Mouse (Mus musculus): Measurements from ENCODE around the gene Snap47. TPM values are rescaled to one million over a fixed set of nuclear protein-coding genes. Genes with fewer than 3 reads are reported as not detected.
A peak's percentile ranks its signal among the peaks of the same experiment; 100 is the strongest.

Gene Snap47
- polyA plus RNA-seq (2016; fragmentation: Nextera tagmentation; extraction: Ambion mirVana): 230 and 240 TPM in 2 replicates

GRCm38 (mm10) chr11:59451086-59451485 lies at the start of gene Snap47:
Gene Snap47 (minus strand): TSS chr11:59451186.
- peak within 1 kb of the TSS; percentile 76 for H3K9ac ChIP-seq
- peak within 1 kb of the TSS; percentile 92 for H3K4me2 ChIP-seq (replicated peaks)
- 87% methylated on average over 4 of the region's 4 CpGs for WGBS
- H3K9me3 ChIP-seq (replicated peaks): no peaks in the 10 kb centered on the region
- peak within 1 kb of the TSS; percentile 92 for H3K27ac ChIP-seq
- no peak for ATAC-seq (ENCODE audit: low FRiP score)
- peak within 1 kb of the TSS; percentile 75 for H3K4me3 ChIP-seq
- peaks cover 19% of the 10 kb centered on the region for H3K4me1 ChIP-seq
- H3K36me3 ChIP-seq: peaks cover 29% of the 10 kb centered on the region
- H3K27me3 ChIP-seq: no peaks in the 10 kb centered on the region

- H3K27ac ChIP-seq: no peak overlapping the region
- 91% methylated on average over 7 of the region's 7 CpGs for WGBS
- H3K27me3 ChIP-seq: no peaks in the 10 kb centered on the region
- no peaks in the 10 kb centered on the region for H3K9me3 ChIP-seq (replicated peaks)
- H3K4me2 ChIP-seq (replicated peaks): no peak overlapping the region
- H3K36me3 ChIP-seq: peaks cover 94% of the 10 kb centered on the region
- no peak overlapping the region for H3K4me3 ChIP-seq
- no peak for ATAC-seq (ENCODE audit: low FRiP score)
- H3K4me1 ChIP-seq: no peaks in the 10 kb centered on the region
- no peak overlapping the region for H3K9ac ChIP-seq
Measured at GRCm38 (mm10) chr11:59497747-59498146, 46.8 kb upstream of the Snap47 start.

DNA sequence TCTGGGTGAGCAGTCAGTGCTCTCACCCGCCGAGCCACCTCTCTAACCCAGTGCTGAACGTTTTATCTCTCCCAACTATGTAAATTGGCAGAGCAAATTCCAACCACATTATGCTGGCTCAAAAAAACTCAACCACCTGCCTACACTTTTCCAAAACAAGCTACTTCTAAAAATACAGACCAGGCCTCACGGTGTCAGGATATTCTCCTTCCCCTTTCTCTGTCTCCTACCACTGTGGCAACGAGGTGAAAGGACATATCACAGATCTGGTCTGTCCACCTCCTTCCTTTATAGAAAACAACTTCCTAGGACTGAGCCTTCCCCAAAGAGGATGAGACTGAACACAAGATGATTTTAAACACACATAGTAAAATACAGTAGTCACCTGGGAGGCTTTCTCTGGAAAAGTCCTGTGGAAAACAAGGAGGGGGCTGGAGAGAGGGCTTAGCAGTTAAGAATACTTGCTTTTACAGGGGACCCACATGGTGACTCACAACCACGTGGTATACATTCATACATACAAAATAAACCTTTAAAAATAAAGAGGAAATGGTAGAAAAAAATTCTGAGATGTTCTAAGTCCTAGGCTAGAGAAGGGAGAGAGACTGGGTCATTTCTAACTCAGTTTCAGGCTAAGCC lies 45.8 kb upstream of the Snap47 start:
- H3K36me3 ChIP-seq: peaks cover 94% of the 10 kb centered on the region
- H3K4me3 ChIP-seq: no peak overlapping the region
- 89% methylated on average over 6 of the region's 6 CpGs for WGBS
- no peaks in the 10 kb centered on the region for H3K9me3 ChIP-seq (replicated peaks)
- no peaks in the 10 kb centered on the region for H3K4me1 ChIP-seq
- ATAC-seq (ENCODE audit: low FRiP score): no peak
- H3K9ac ChIP-seq: no peak overlapping the region
- H3K27me3 ChIP-seq: no peaks in the 10 kb centered on the region
- H3K4me2 ChIP-seq (replicated peaks): no peak overlapping the region
- no peak overlapping the region for H3K27ac ChIP-seq

- Histone ChIP-seq H3K4me1 (no peaks in the 10 kb centered on the region), H3K27me3 (no peaks in the 10 kb centered on the region), H3K4me2 (replicated peaks) (no peak overlapping the region), H3K27ac (no peak overlapping the region), H3K4me3 (no peak overlapping the region), H3K36me3 (peaks cover 53% of the 10 kb centered on the region), H3K9me3 (replicated peaks) (no peaks in the 10 kb centered on the region), H3K9ac (no peak overlapping the region)
- no peak for ATAC-seq (ENCODE audit: low FRiP score)
- 88% methylated on average over 8 of the region's 8 CpGs for WGBS
Measured at GRCm38 (mm10) chr11:59486222-59486621, 35.2 kb upstream of the Snap47 start.

GRCm38 (mm10) chr11:59485641-59486040 lies 34.7 kb upstream of the Snap47 start:
- 67% methylated on average over 2 of the region's 2 CpGs for WGBS
- no peaks in the 10 kb centered on the region for H3K4me1 ChIP-seq
- no peak overlapping the region for H3K27ac ChIP-seq
- H3K4me3 ChIP-seq: no peak overlapping the region
- H3K9me3 ChIP-seq (replicated peaks): no peaks in the 10 kb centered on the region
- H3K36me3 ChIP-seq: peaks cover 47% of the 10 kb centered on the region
- H3K9ac ChIP-seq: no peak overlapping the region
- H3K4me2 ChIP-seq (replicated peaks): no peak overlapping the region
- no peaks in the 10 kb centered on the region for H3K27me3 ChIP-seq
- no peak for ATAC-seq (ENCODE audit: low FRiP score)

DNA sequence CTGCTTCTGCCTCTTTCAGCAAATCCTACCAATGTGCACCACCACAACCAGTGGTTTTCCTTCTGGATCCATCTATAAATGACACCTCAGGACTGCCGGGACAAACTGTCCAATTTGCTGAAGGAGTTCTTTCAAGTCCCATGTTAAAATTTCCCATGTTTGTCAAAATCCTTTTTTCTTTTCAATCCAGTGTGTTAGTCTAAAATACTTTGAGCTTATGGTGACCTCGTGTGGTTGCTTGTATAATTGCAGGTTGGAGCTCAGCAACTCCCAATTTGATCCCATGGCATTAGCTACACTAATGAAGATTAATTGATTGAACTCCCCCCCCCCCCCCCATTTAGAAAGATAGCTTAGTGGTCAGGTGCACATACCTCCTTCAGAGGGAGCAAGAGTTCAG lies 32.2 kb upstream of the Snap47 start:
- no peak overlapping the region for H3K4me3 ChIP-seq
- 7% methylated on average over 2 of the region's 2 CpGs for WGBS
- H3K27ac ChIP-seq: no peak overlapping the region
- H3K9me3 ChIP-seq (replicated peaks): no peaks in the 10 kb centered on the region
- no peak for ATAC-seq (ENCODE audit: low FRiP score)
- no peaks in the 10 kb centered on the region for H3K27me3 ChIP-seq
- H3K9ac ChIP-seq: no peak overlapping the region
- no peaks in the 10 kb centered on the region for H3K4me1 ChIP-seq
- H3K36me3 ChIP-seq: peaks cover 30% of the 10 kb centered on the region
- no peak overlapping the region for H3K4me2 ChIP-seq (replicated peaks)

DNA sequence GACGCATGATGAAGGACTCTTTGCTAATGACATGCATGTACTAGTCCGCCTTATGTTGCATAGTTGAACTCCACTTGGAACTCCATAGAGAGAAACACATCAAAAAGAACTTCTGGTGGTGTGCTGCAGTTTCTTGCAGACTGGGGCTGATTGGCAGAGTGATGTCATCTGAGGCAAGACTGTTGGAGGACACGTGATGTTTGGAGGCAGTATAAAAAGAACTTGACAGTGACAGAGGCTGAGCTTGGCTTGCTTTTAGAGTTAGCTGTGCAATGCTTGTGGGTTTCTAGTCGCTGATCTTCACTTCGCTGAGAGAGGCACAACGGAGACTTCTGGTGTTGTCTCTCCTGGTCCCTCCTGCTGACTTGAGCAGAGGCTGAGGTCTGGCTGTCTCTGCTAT lies 26.3 kb upstream of the Snap47 start:
- no peak for ATAC-seq (ENCODE audit: low FRiP score)
- Histone ChIP-seq H3K36me3 (no peaks in the 10 kb centered on the region), H3K9ac (no peak overlapping the region), H3K9me3 (replicated peaks) (no peaks in the 10 kb centered on the region), H3K27me3 (no peaks in the 10 kb centered on the region), H3K4me2 (replicated peaks) (no peak overlapping the region), H3K4me3 (no peak overlapping the region), H3K27ac (no peak overlapping the region), H3K4me1 (no peaks in the 10 kb centered on the region)
- WGBS: 68% methylated on average over 6 of the region's 6 CpGs

DNA sequence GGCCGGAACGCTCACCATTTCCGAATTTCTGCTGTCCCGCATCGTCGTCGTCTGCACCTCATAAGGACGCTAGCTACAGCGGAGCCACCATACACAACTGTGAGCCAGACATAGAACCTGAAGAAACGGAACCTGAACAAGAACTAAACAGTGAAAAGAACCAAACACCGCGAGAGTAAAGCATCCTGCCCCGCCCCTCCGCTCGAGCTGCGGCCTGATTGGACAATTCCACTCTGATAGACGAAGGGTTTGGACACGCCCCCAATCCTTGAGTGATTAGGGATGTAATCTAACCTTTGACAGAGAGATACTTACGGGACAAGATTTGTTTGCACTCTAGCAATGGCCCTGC lies 21.3 kb upstream of the Snap47 start, which contains the start of gene Zfp867:
Gene Zfp867, minus strand, starts transcription at position 149 of the 352 bp plus-strand sequence.
- Histone ChIP-seq H3K36me3 (no peaks in the 10 kb centered on the region), H3K27ac (peak within 1 kb of the TSS; percentile 77), H3K9ac (peak within 1 kb of the TSS; percentile 86), H3K4me1 (peaks cover 7% of the 10 kb centered on the region), H3K4me2 (replicated peaks) (peak within 1 kb of the TSS; percentile 75), H3K9me3 (replicated peaks) (no peaks in the 10 kb centered on the region), H3K27me3 (no peaks in the 10 kb centered on the region), H3K4me3 (peak within 1 kb of the TSS; percentile 82)
- ATAC-seq (ENCODE audit: low FRiP score): peak; percentile 89
- WGBS: 1% methylated on average over 19 of the region's 19 CpGs

DNA sequence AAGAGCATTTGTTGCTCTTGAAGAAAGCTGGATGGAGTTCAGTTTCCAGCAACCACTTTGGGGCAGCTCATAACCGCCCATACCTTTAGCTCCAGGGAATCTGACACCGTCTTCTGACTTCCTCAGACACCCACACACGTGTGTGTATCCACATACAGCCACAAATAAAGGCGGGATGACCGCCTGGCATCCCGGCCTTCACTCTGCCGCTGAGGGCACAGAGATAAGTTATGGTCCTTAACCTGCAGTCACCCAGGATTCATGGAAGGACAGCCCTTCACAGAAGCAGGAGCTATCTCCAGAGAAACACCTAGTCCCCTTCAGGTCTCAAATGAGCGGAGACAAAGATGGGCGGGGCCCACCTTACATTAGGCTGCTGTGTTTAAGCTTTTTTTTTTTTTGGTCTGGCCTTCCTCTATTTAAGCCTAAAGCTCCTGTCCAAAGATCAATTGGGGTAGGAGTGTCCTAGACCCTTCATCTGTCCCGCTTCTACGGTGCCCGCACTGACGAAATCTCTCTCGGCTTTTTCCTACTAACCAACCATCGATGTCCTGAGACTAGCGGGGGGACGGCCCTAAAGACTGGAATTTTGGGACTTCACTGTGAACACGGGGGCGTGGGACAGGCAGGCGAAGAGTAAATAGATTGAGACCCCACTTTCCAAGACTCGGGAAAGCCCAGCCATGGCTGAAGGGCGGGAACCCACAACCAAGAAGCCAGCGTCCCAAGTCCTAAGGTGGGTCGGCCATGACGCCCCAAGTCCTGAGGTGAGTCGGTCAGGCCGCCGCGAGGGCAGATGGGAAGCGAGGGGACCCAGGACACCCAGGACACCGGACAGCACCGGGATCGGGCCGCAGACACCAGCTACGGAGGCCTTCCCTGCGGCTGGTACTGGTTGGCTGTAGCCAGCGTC lies 20.7 kb upstream of the Snap47 start:
- Histone ChIP-seq H3K9me3 (replicated peaks) (no peaks in the 10 kb centered on the region), H3K27ac (peak overlapping the region; percentile 77), H3K4me1 (peaks cover 7% of the 10 kb centered on the region), H3K27me3 (no peaks in the 10 kb centered on the region), H3K4me3 (peak overlapping the region; percentile 82), H3K9ac (peak overlapping the region; percentile 86), H3K36me3 (peaks cover 4% of the 10 kb centered on the region), H3K4me2 (replicated peaks) (peak overlapping the region; percentile 75)
- 10% methylated on average over 37 of the region's 37 CpGs for WGBS
- peak; percentile 75 for ATAC-seq (ENCODE audit: low FRiP score)

GRCm38 (mm10) chr11:59460459-59460858 lies 9.5 kb upstream of the Snap47 start:
- Histone ChIP-seq H3K9me3 (replicated peaks) (peaks cover 23% of the 10 kb centered on the region), H3K27ac (no peak overlapping the region), H3K4me2 (replicated peaks) (no peak overlapping the region), H3K9ac (no peak overlapping the region), H3K4me3 (no peak overlapping the region), H3K4me1 (no peaks in the 10 kb centered on the region), H3K36me3 (peaks cover 75% of the 10 kb centered on the region), H3K27me3 (no peaks in the 10 kb centered on the region)
- WGBS: 96% methylated on average over 2 of the region's 2 CpGs
- ATAC-seq (ENCODE audit: low FRiP score): no peak

DNA sequence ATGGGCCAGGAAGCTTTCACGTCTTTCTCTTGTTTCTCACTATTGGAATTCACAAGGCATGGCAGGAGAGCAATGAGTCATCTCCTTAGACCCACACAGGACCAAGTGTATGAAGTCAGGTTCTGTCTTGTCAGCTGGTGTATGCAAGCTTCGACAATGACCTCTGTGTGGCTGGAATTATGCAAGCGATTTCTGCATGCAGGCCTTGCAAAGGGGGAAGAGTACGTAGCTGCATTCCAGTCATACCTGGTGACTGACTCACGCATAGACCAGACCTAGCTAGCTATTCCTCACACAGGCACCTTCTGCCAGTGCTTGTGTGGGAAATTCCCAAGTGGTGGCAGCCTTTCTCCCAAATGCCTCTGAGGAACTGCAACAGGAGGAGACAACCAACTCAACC lies 8.0 kb upstream of the Snap47 start:
- Histone ChIP-seq H3K4me2 (replicated peaks) (no peak overlapping the region), H3K27ac (no peak overlapping the region), H3K4me1 (no peaks in the 10 kb centered on the region), H3K9me3 (replicated peaks) (peaks cover 19% of the 10 kb centered on the region), H3K9ac (no peak overlapping the region), H3K27me3 (no peaks in the 10 kb centered on the region), H3K4me3 (no peak overlapping the region), H3K36me3 (peaks cover 76% of the 10 kb centered on the region)
- WGBS: 66% methylated on average over 5 of the region's 5 CpGs
- no peak for ATAC-seq (ENCODE audit: low FRiP score)

- H3K4me1 ChIP-seq: no peaks in the 10 kb centered on the region
Measured at GRCm38 (mm10) chr11:59456891-59457290, 5.9 kb upstream of the Snap47 start.

More at GRCm38 (mm10) chr11:59456891-59457290, 5.9 kb upstream of the Snap47 start:
- Histone ChIP-seq H3K27me3 (no peaks in the 10 kb centered on the region), H3K4me2 (replicated peaks) (no peak overlapping the region), H3K9me3 (replicated peaks) (no peaks in the 10 kb centered on the region; the same call in 1 of the 2 replicates), H3K27ac (no peak overlapping the region), H3K9ac (no peak overlapping the region), H3K36me3 (peaks cover 63% of the 10 kb centered on the region), H3K4me3 (no peak overlapping the region)
- no peak for ATAC-seq (ENCODE audit: low FRiP score)
- 86% methylated on average over 2 of the region's 2 CpGs for WGBS

All from hindbrain, embryonic 12.5 days (tissue).